Mouse (Mus musculus): ENCODE data around the gene Shc2.

Gene Shc2

GRCm38 (mm10) chr10:79615860-79616259, 21.9 kb downstream of the Shc2 start:
- no peak for DNase-seq (ENCODE audit: low spot score in 2 of 2)

- no peak for DNase-seq (ENCODE audit: low spot score in 2 of 2)
Measured at GRCm38 (mm10) chr10:79614305-79614643, 23.4 kb downstream of the Shc2 start.

- DNase-seq (ENCODE audit: low spot score in 2 of 2): peak in 1 of 2 experiments; percentile 32
Measured at GRCm38 (mm10) chr10:79613578-79614304, 24.0 kb downstream of the Shc2 start, which contains the start of gene C2cd4c. TSS of gene C2cd4c (minus strand) at chr10:79614025.

- no peak for DNase-seq (ENCODE audit: low spot score in 2 of 2)
Measured at GRCm38 (mm10) chr10:79612192-79613135, 25.3 kb downstream of the Shc2 start.

GRCm38 (mm10) chr10:79611296-79611695, 26.4 kb downstream of the Shc2 start:
- DNase-seq (ENCODE audit: low spot score in 2 of 2): no peak

- no peak for DNase-seq (ENCODE audit: low spot score in 2 of 2)
Measured at GRCm38 (mm10) chr10:79609276-79609675, 28.4 kb downstream of the Shc2 start.

- no peak for DNase-seq (ENCODE audit: low spot score in 2 of 2)
Measured at GRCm38 (mm10) chr10:79607892-79608291, 29.8 kb downstream of the Shc2 start.

GRCm38 (mm10) chr10:79606537-79606936, 31.2 kb downstream of the Shc2 start:
- no peak for DNase-seq (ENCODE audit: low spot score in 2 of 2)

GRCm38 (mm10) chr10:79597936-79598230, 39.8 kb downstream of the Shc2 start:
- DNase-seq (ENCODE audit: low spot score in 2 of 2): no peak

- no peak for DNase-seq (ENCODE audit: low spot score in 2 of 2)
Measured at GRCm38 (mm10) chr10:79597051-79597935, 40.4 kb downstream of the Shc2 start.

- DNase-seq (ENCODE audit: low spot score in 2 of 2): no peak
Measured at GRCm38 (mm10) chr10:79595590-79595929, 42.2 kb downstream of the Shc2 start.

GRCm38 (mm10) chr10:79594872-79595589, 42.7 kb downstream of the Shc2 start:
- peak in 1 of 2 experiments; percentile 39 for DNase-seq (ENCODE audit: low spot score in 2 of 2)

- DNase-seq (ENCODE audit: low spot score in 2 of 2): no peak
Measured at GRCm38 (mm10) chr10:79594111-79594510, 43.6 kb downstream of the Shc2 start.

GRCm38 (mm10) chr10:79590702-79591101, 47.0 kb downstream of the Shc2 start:
- no peak for DNase-seq (ENCODE audit: low spot score in 2 of 2)

GRCm38 (mm10) chr10:79587752-79588126, 50.0 kb downstream of the Shc2 start:
- no peak for DNase-seq (ENCODE audit: low spot score in 2 of 2)

GRCm38 (mm10) chr10:79587061-79587751, 50.5 kb downstream of the Shc2 start, which contains the start of gene Theg:
TSS of gene Theg (minus strand) at chr10:79587331.
- no peak for DNase-seq (ENCODE audit: low spot score in 2 of 2)

- DNase-seq (ENCODE audit: low spot score in 2 of 2): no peak
Measured at GRCm38 (mm10) chr10:79586243-79586642, 51.5 kb downstream of the Shc2 start.

GRCm38 (mm10) chr10:79585723-79586122, 52.0 kb downstream of the Shc2 start:
- no peak for DNase-seq (ENCODE audit: low spot score in 2 of 2)

GRCm38 (mm10) chr10:79585136-79585535, 52.6 kb downstream of the Shc2 start:
- no peak for DNase-seq (ENCODE audit: low spot score in 2 of 2)

GRCm38 (mm10) chr10:79584426-79584825, 53.3 kb downstream of the Shc2 start:
- DNase-seq (ENCODE audit: low spot score in 2 of 2): peak in 1 of 2 experiments; percentile 46

GRCm38 (mm10) chr10:79584021-79584420, 53.7 kb downstream of the Shc2 start:
- DNase-seq (ENCODE audit: low spot score in 2 of 2): no peak
